11 mouse cellular contexts compared by ENCODE assay signal in the genomic region with DNA sequence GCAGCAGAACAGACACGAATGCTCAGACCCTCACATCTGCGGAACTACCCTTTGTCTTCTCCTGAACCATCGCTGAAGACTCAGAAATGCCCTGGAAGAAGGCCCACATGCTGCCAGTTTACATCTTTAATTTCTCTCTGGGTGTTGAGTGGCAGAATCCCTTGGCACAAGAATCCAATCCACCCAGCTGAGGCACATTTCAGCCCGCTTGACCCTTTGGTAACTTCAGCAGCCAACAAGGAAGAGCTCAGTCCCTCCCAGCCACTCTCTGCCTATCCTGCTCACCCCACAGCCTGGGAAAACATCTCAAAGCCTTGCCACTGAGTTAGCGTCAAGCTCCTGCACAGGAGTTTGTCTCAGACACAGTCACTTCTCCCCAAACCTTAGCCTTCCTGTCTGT.
DNase-seq lines count a peak whose midpoint lies in the region; ATAC-seq lines count a peak whose summit lies in the region.
"Had no signal": no experiment of that assay in that cellular context is flagged by ENCODE, and none has a peak within 500 bp of the region (broad histone marks: within the 10 kb centered on the region; RNA-seq: fewer than 3 reads in every experiment).

No protein-coding gene starts in this region.

- 0 out of 2 replicates have a peak, but pooled peaks cover 7% of the 10 kb centered on the region for H3K27me3 ChIP-seq in heart, embryonic 12.5 days (replicated peaks)
- H3K27me3 ChIP-seq in lung, embryonic 15.5 days: no peaks in the 10 kb centered on the region
- H3K27me3 ChIP-seq in hindbrain, embryonic 13.5 days: peaks cover 38% of the 10 kb centered on the region
- no peaks in the 10 kb centered on the region for H3K27me3 ChIP-seq in midbrain, embryonic 16.5 days (ENCODE audit: control insufficient read depth, insufficient read depth, low read depth, low read length)

- no peak overlapping the region for H3K4me2 ChIP-seq in heart, embryonic 12.5 days
- no peak overlapping the region for H3K4me2 ChIP-seq in lung, embryonic 15.5 days
- no peak overlapping the region for H3K4me2 ChIP-seq in hindbrain, embryonic 13.5 days
- no peak overlapping the region for H3K4me2 ChIP-seq in midbrain, embryonic 16.5 days (ENCODE audit: low read length)
- H3K4me2 ChIP-seq: heart, embryonic 13.5 days had no signal

- no peak overlapping the region for H3K4me3 ChIP-seq in heart, embryonic 12.5 days
- H3K4me3 ChIP-seq in lung, embryonic 15.5 days: no peak overlapping the region
- no peak overlapping the region for H3K4me3 ChIP-seq in hindbrain, embryonic 13.5 days
- no peak overlapping the region for H3K4me3 ChIP-seq in midbrain, embryonic 16.5 days (ENCODE audit: low read depth, low read length)
- H3K4me3 ChIP-seq: heart, embryonic 13.5 days had no signal

- no peaks in the 10 kb centered on the region for H3K36me3 ChIP-seq in heart, embryonic 12.5 days
- H3K36me3 ChIP-seq in lung, embryonic 15.5 days: no peaks in the 10 kb centered on the region
- no peaks in the 10 kb centered on the region for H3K36me3 ChIP-seq in hindbrain, embryonic 13.5 days
- no peaks in the 10 kb centered on the region for H3K36me3 ChIP-seq in midbrain, embryonic 16.5 days (ENCODE audit: control insufficient read depth, insufficient read depth, low read length)
- H3K36me3 ChIP-seq: heart, embryonic 13.5 days had no signal

- H3K4me1 ChIP-seq in heart, embryonic 12.5 days (replicated peaks): peaks cover 24% of the 10 kb centered on the region
- H3K4me1 ChIP-seq in lung, embryonic 15.5 days: peaks cover 22% of the 10 kb centered on the region
- H3K4me1 ChIP-seq in hindbrain, embryonic 13.5 days (replicated peaks): peaks cover 65% of the 10 kb centered on the region
- H3K4me1 ChIP-seq in midbrain, embryonic 16.5 days (ENCODE audit: control insufficient read depth, insufficient read depth, low read length): peaks cover 37% of the 10 kb centered on the region

- peak; percentile 93 for DNase-seq in heart, adult 11 months
- no peak for DNase-seq in lung, postnatal 36 days
- DNase-seq in kidney, adult 9 months: no peak
- DNase-seq: cerebellum, adult 9-11 months had no signal

- WGBS in heart, embryonic 12.5 days: 64% methylated on average over 5 of the region's 5 CpGs
- WGBS in lung, embryonic 15.5 days: 39% methylated on average over 5 of the region's 5 CpGs
- WGBS in hindbrain, embryonic 13.5 days: 33% methylated on average over 5 of the region's 5 CpGs
- WGBS in midbrain, embryonic 16.5 days: 26% methylated on average over 5 of the region's 5 CpGs

- H3K9me3 ChIP-seq in heart, embryonic 12.5 days (replicated peaks): no peaks in the 10 kb centered on the region
- no peaks in the 10 kb centered on the region for H3K9me3 ChIP-seq in lung, embryonic 15.5 days
- no peaks in the 10 kb centered on the region for H3K9me3 ChIP-seq in hindbrain, embryonic 13.5 days
- no peaks in the 10 kb centered on the region for H3K9me3 ChIP-seq in midbrain, embryonic 16.5 days (replicated peaks; ENCODE audit: control insufficient read depth, low read length, poor library complexity, severe bottlenecking)
- H3K9me3 ChIP-seq: heart, embryonic 13.5 days had no signal

- ATAC-seq in heart, embryonic 12.5 days (ENCODE audit: insufficient number of reproducible peaks, low FRiP score): no peak
- no peak for ATAC-seq in lung, embryonic 15.5 days (ENCODE audit: borderline replicate concordance, extremely low read depth, low FRiP score, low TSS enrichment)
- no peak for ATAC-seq in hindbrain, embryonic 13.5 days (ENCODE audit: low FRiP score)
- no peak for ATAC-seq in midbrain, embryonic 16.5 days
- no peak for ATAC-seq in activated CD4-positive, CD25-positive, alpha-beta regulatory T cell, adult 4 months

- no peak overlapping the region for H3K27ac ChIP-seq in heart, embryonic 12.5 days (ENCODE audit: poor library complexity, severe bottlenecking)
- peak overlapping the region; percentile 51; the same call in 1 of the 2 replicates for H3K27ac ChIP-seq in lung, embryonic 15.5 days
- peak overlapping the region; percentile 61 for H3K27ac ChIP-seq in hindbrain, embryonic 13.5 days
- no peak overlapping the region; the same call in 1 of the 2 replicates for H3K27ac ChIP-seq in midbrain, embryonic 16.5 days (ENCODE audit: low read length)
- H3K27ac ChIP-seq: heart, embryonic 13.5 days; macrophage had no signal

- H3K9ac ChIP-seq in heart, embryonic 12.5 days: no peak overlapping the region
- no peak overlapping the region for H3K9ac ChIP-seq in lung, embryonic 15.5 days
- H3K9ac ChIP-seq in hindbrain, embryonic 13.5 days: peak overlapping the region; percentile 35; the same call in 1 of the 2 replicates
- H3K9ac ChIP-seq in midbrain, embryonic 16.5 days (ENCODE audit: low read depth, low read length): peak overlapping the region; percentile 3; the same call in 1 of the 2 replicates
- H3K9ac ChIP-seq: heart, embryonic 13.5 days had no signal

Comparison
In these comparisons a context has a peak if more than half of its experiments do, and no peak if none do; other contexts are left out.
1. H3K27ac ChIP-seq: peak in lung, embryonic 15.5 days (single experiment) and hindbrain, embryonic 13.5 days (single experiment); none in heart, embryonic 12.5 days (single experiment) and midbrain, embryonic 16.5 days (single experiment).
2. H3K9ac ChIP-seq: peak in hindbrain, embryonic 13.5 days (single experiment) and midbrain, embryonic 16.5 days (single experiment); none in heart, embryonic 12.5 days (single experiment) and lung, embryonic 15.5 days (single experiment).